In the genomic region with DNA sequence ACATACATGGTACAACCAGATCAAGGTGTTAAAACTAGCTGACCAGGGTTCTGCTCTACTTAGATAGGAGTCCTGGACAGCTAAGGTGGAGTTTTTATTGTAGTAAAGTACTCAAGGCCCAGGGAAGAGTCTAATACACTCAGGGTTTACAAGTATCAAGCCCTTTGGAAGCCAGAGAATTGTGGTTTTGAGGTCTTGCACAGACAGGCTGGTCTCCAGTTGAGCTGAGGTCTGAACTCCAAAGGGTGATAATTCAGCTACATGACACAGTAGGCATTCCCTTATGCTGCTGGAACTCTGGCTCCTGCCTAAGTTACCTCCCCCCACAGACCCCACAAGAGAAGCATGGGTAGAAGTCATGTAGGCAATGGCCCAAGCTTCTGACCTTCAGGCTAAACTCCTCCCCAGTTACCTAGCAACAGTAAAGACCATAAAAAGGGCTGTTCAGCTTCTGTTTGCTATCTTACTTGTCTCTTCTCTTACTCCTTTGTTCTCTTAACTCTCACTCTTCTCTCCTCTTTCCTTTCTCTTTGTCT, we compare ENCODE assay signal across 2 mouse cellular contexts. TPM values are rescaled to one million over a fixed set of nuclear protein-coding genes. Genes with fewer than 3 reads are reported as not detected.
"Had no signal": no experiment of that assay in that cellular context is flagged by ENCODE, and none has a peak within 500 bp of the region (broad histone marks: within the 10 kb centered on the region; RNA-seq: fewer than 3 reads in every experiment).

No protein-coding gene starts in this region.

RNA-seq across cellular contexts. Expression of a gene that starts 0.5 kb away (rescaled TPM):
- total RNA-seq: layer of hippocampus, postnatal 14 days; left cerebral cortex, adult 18-20 months had no signal
